Mouse (Mus musculus): ENCODE data around the gene Car6. TPM values are rescaled to one million over a fixed set of nuclear protein-coding genes. Genes with fewer than 3 reads are reported as not detected.

Gene Car6
- polyA plus RNA-seq (2012), result not detected in 2 replicates

DNA sequence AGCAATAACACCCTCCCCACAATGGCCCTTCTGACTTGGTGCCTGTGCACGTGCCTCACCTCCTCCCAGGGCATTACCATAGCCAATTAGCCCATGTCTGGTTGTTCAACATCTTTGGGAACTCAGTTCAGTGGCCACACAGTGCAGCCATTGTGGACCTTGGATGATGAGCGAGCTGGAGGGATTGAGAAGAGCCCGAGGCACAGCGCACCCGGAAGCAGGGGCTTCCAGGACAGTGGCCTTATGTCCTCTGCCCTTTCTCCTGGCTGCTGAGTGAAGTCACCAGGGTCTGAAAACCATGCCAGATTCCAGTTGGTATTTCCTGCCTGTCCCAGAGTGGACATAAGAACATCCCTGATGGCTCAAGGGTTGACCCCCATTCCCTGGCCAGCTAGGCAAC is at the start of gene Car6:
Gene Car6, minus strand, starts transcription at position 101 of the 400 bp plus-strand sequence.
- TF ChIP-seq GATA1 (IDR thresholded peaks at IDR 0.05; ENCODE audit: low read length), result no peak

DNA sequence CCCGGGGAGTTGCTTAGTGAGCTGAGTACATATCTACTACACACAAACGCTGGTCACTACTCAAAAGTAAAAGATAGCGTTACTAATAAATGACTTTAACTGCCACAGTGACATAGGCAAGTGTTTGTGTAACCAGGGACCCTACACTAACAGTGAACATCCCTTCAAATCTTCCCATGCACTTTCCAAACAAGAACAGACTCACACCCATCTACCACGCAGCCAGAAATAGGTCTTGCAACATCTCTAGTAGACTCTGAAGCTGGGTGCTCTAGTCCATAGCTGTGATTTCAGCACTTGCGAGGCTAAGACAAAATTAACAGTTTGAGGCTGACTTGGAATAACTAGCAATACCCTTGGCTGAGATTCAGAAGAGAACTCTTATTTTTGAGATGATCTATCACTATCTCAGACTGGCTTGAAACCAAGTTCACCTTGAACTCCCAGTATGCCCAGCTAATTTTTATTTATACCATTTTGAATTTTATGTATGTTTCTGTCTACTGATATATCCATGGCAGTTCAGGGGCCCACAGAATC is 48.7 kb upstream of the Car6 start:
- no peak for TF ChIP-seq GATA1 (IDR thresholded peaks at IDR 0.05; ENCODE audit: low read length)

DNA sequence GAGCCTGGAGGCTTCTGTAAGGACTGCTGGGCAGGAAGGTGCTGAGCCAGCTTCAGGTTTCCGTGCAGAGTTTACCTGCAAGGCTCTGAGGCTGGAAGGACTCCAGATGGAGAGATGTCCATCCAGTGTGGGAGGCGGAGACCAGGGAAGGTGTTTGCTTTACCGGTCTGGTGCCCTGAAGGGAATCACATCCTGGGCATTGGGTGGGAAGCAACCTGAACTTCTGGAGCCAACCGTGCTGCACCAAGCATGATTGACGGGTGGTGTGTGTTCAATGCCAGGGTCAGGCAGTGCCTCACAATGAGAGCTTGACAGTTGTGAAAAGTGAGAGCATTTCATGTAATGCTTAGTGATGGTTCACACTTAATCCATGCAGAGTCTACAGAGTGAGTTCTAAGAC is 47.8 kb upstream of the Car6 start:
- no peak for TF ChIP-seq GATA1 (IDR thresholded peaks at IDR 0.05; ENCODE audit: low read length)

GRCm38 (mm10) chr4:150248009-150248408 is 46.9 kb upstream of the Car6 start:
- TF ChIP-seq GATA1 (IDR thresholded peaks at IDR 0.05; ENCODE audit: low read length), result no peak

DNA sequence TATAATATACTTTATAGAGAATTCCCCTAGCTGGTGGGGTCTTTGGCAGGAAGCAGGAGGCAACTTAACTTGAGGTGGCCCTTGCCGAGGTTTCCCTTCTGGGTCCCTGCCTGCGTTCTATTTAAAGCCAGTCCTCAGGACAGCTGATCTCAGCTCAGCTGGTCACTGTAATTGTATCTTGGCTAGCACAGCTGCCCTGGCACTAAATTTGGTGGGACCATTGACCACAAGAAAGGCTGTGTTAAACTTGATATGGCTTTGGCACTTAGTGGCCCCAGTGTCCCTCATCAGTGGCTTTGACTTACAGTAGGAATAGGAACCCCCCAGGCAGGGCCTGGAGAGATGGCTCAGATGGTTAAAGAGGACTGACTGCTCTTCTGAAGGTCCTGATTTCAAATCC is 44.7 kb upstream of the Car6 start:
- no peak for TF ChIP-seq GATA1 (IDR thresholded peaks at IDR 0.05; ENCODE audit: low read length)

- TF ChIP-seq GATA1 (IDR thresholded peaks at IDR 0.05; ENCODE audit: low read length), result no peak
Observed at GRCm38 (mm10) chr4:150242745-150243144, 41.6 kb upstream of the Car6 start.

DNA sequence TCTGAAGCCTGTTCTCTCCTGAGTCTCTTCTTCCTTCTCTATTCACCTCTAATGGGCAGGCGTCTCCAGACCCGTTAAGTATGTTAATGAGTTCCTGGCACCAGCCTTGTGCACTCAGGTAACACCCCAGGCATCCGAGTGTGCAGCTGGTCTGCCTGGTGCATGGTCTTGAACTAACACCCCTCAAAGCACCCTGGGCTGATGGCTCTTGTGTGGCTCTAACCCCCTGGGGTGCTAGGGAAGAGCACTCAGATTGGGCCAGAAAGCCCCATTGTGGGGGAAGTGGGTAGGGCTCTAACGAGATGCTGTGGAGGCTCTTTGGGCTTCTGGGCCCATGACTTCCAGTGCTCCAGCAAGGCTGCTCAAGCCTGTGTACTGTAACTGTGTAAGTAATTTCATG is 40.6 kb upstream of the Car6 start:
- TF ChIP-seq GATA1 (IDR thresholded peaks at IDR 0.05; ENCODE audit: low read length), result no peak

GRCm38 (mm10) chr4:150240381-150240886 is 39.3 kb upstream of the Car6 start:
- no peak for TF ChIP-seq GATA1 (IDR thresholded peaks at IDR 0.05; ENCODE audit: low read length)

- TF ChIP-seq GATA1 (IDR thresholded peaks at IDR 0.05; ENCODE audit: low read length), result no peak
Observed at GRCm38 (mm10) chr4:150239951-150240368, 38.8 kb upstream of the Car6 start.

DNA sequence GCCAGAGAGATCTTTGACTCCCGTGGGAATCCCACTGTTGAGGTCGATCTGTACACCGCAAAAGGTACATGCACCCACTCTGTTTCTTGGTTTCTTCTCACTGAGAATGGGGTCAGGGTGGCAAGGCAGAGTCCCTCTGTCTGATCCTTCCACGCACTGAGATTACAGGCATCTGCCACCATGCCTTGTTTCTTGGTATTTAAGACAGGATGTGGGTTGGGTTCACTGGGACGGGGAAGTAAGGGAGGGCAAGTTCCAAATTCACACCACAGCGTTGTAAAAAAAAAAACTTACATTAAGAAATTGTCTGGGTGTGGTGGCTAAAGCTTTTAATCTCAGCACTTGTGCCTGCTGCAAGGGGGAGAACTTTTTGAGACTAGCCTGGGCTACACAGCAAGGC is 38.4 kb upstream of the Car6 start:
- TF ChIP-seq GATA1 (IDR thresholded peaks at IDR 0.05; ENCODE audit: low read length), result no peak

DNA sequence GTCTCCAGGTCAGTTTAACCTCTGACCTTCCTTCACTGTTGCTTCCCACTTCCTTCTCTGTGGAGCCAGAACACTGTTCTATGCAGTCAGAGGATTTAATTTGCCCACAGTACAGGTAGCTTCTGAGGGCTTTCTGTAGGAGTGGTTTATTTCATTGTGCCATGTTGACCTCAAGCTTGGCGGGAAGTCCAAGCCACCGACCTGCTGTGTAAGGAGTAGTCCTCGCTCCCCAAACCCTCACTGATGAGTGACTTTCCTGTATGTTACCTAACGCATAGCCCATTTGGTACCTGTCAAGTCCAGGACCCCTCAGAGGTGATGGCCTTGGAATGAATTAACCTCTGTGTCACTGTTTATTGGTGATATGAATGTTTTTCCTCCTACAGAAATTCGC is 38.0 kb upstream of the Car6 start:
- TF ChIP-seq GATA1 (IDR thresholded peaks at IDR 0.05; ENCODE audit: low read length), result no peak

DNA sequence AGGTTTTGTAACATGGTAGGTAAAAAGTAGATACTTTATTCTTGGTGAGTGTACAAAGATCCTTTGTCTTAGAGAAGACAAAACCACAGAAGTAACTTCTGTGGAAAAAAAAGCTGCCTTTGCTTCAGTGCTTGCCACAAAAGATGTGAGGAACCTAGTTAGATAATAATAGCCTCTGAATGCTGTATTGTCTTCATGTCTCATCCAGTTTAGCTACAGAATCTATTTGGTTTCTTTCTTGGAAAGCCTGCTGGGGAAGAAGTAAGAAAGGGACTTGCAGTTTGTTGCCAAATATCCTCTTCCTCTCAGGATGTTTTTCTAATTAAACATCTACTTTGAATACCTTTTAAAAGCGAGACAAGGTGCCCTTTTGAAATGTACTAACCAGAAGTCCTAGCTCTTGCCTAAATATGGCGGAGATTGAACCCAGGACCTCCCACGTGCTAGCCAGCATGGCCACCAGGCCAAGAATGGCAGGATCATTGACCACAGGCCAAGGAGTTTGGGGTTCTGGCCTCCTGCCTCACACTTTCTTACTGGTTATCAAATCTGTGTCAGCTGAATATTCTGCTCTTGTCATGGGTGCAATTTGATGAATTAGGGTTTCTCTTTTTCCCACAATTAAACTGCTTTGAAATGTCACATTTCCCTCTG is 37.4 kb upstream of the Car6 start:
- no peak for TF ChIP-seq GATA1 (IDR thresholded peaks at IDR 0.05; ENCODE audit: low read length)

DNA sequence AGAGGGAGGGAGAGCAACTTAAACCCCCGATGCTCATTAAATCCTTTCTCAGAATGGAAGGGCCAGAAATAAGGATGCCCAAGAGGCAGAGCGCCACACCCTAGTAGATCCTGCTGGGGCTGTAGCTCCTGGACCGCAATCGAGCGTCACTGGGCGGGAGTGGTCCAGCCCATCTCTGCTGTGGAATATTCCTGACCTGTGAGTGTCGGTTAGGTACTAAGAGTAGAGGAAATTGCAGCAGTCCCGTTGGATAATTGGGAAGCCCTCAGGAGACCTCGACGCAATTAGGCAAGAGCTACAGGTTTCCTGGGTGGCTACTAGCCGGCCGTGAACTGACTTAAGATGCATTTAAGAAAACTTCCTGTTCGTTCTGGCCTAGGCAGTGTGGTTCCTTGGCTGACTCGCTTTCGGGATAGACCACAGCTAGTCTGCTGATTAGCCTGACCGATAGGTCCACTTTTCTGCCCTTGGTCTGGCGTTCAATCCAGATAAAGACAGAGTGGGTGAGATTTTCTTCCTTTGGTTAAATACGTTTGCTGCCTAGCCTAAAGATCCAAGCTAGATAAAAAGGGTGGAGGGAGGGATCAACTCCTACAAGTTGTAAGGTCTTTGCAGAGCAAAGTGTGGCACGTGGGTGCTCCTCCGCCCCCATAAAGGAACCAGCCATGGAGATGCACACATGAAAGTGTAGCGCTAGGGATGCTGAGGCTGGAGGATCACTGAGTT is 36.7 kb upstream of the Car6 start:
- TF ChIP-seq GATA1 (IDR thresholded peaks at IDR 0.05; ENCODE audit: low read length), result peak; percentile 18

DNA sequence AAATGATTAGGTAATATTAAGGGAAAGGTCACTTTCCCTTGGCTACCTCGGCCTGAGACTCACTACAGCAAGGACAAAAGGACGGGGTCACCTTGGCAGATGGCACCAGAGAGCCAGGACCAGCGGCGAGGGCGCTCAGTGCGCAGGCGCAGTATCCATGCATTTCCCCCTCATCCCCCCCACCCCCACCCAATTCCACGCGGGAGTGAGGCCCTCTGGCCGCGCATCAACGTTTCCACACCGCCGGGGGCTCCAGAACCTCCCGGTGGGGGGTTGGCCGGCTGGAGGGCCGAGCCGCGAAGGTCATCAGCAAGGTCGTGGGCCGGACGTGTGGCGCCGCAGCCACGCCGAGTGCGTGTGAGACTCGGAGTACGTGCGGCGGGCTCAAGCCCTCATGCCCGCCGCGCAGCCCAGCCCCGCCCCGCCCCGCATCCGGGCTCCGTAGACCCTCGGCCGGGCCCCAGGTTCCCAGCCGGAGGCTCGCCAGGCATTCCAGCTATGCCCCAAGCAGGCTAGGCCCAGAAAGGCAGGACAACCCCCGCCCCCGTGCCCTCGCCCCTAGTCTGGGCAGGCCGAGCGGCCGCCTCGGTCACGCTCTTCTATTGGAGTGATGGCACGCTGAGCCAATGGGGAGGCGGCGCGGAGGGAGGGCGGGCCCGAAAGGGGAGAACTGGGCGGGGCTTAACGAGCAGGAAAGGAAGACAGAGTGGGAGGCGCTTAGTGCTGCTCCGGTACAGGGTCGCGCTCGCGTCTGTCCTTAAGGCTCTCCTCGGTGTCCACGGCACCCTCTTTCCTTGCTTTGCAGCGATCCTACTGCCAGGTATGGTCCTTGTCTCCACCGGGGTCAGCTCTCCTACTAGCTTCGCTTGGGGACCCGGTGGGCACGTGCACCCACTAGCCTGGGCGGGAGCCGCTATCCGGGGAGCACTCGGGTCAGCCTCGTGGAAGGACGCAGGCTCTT is 35.7 kb upstream of the Car6 start, which contains the start of gene Eno1:
Gene Eno1, plus strand, starts transcription at position 201 of the 961 bp plus-strand sequence.
- TF ChIP-seq GATA1 (IDR thresholded peaks at IDR 0.05; ENCODE audit: low read length), result no peak

DNA sequence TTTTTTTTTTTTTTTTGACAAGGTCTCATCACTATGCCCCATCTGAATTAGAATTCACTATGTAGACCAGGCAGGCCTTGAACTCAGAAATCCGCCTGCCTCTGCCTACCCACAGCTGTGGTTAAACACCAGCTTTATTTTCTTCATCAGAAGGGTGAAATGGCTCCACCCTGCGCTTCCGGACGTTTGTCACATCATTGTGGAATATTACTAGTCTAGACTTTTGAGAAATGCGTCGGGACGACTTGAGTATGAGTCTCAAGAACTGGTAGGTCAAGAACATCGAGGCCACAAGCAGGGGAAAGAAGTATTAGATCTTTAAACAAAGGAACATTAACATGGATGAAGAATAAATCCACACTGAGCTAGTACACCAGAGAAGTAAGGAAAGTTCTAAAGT is 34.9 kb upstream of the Car6 start:
- no peak for TF ChIP-seq GATA1 (IDR thresholded peaks at IDR 0.05; ENCODE audit: low read length)
